Mouse (Mus musculus) heart, embryonic 11.5 days (tissue): ENCODE measurements at regions not wholly inside any gene's neighbourhood (a gene's known extent, or its start where the extent isn't known, plus 50 kb on each side); places are given as distances from the start of the nearest gene placed in this dataset.

ENCODE experiments used
- ATAC-seq: fragments of 200-750 bp; cut with Nextera tagmentation; replicated peaks from 2 replicates; pipeline ENCODE4 v1.8.0; 2017; ENCODE audit warnings: moderate library complexity; ENCODE audit not compliant: insufficient number of reproducible peaks, low FRiP score, low TSS enrichment
- H3K27ac ChIP-seq: fragments of 300-500 bp; sonication (generic); 2 replicates; pipeline ENCODE4 v1.5.1; 2014; ENCODE audit warnings: mild to moderate bottlenecking, low read depth, low read length
- H3K27me3 ChIP-seq: fragments of 300-500 bp; sonication (generic); 2 replicates; pipeline ENCODE4 v1.6.1; 2014; ENCODE audit warnings: mild to moderate bottlenecking, low read length, mixed read lengths; ENCODE audit not compliant: control insufficient read depth, insufficient read depth
- H3K36me3 ChIP-seq: fragments of 300-500 bp; sonication (generic); 2 replicates; pipeline ENCODE4 v1.6.1; 2014; ENCODE audit warnings: mild to moderate bottlenecking, low read length, moderate library complexity, mixed read lengths; ENCODE audit not compliant: control insufficient read depth, insufficient read depth
- H3K4me1 ChIP-seq: fragments of 300-500 bp; sonication (generic); 2 replicates; pipeline ENCODE4 v1.6.1; 2014; ENCODE audit warnings: low read length; ENCODE audit not compliant: control insufficient read depth, insufficient read depth
- H3K4me2 ChIP-seq: fragments of 300-500 bp; sonication (generic); 2 replicates; pipeline ENCODE4 v1.6.1; 2014; ENCODE audit warnings: mild to moderate bottlenecking, moderate library complexity
- H3K4me3 ChIP-seq: fragments of 300-500 bp; sonication (generic); 2 replicates; pipeline ENCODE4 v1.5.1; 2014; ENCODE audit warnings: low read depth, low read length
- H3K9ac ChIP-seq: fragments of 300-500 bp; sonication (generic); 2 replicates; pipeline ENCODE4 v1.6.1; 2014; ENCODE audit warnings: mild to moderate bottlenecking, low read depth, low read length, moderate library complexity
- H3K9me3 ChIP-seq: fragments of 300-500 bp; sonication (generic); replicated peaks from 2 replicates; pipeline ENCODE4 v1.6.1; 2016; ENCODE audit warnings: low read length; ENCODE audit not compliant: control insufficient read depth
- WGBS: fragments of 180-500 bp; shearing (Covaris S2); extraction: QIAGEN DNeasy Blood & Tissue Kit; methylation state at CpG from one replicate; pipeline ENCODE4 v1.1.7; 2014; ENCODE audit not compliant: insufficient replicate concordance; 5-methylcytosine and 5-hydroxymethylcytosine counted together

DNA sequence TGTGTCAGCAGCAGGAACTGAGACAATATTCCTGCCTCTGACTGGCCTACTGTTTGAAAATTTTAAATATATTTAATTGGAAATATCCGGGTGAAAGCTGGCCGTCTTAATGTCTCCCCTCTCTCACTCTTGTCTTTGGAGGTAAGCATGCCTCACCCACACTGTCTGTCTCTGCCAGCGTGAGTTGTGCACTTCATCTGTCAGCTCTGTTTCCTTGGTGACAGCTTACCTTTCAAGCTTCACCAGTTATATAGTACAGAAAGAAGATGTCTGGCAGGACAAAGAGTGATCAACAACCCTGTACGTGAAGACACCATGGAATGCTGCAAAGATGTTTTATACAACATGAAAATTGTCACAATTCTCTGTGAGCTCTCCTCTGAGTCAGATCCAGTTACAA lies 155.3 kb downstream of the Ibtk start:
- Histone ChIP-seq H3K27ac (no peak overlapping the region), H3K4me1 (0 out of 2 replicates have a peak, but pooled peaks cover 8% of the 10 kb centered on the region), H3K4me3 (no peak overlapping the region), H3K4me2 (no peak overlapping the region), H3K27me3 (no peaks in the 10 kb centered on the region), H3K36me3 (no peaks in the 10 kb centered on the region), H3K9me3 (no peaks in the 10 kb centered on the region), H3K9ac (no peak overlapping the region)
- 62% methylated on average over 4 of the region's 4 CpGs for WGBS
- ATAC-seq = no peak

DNA sequence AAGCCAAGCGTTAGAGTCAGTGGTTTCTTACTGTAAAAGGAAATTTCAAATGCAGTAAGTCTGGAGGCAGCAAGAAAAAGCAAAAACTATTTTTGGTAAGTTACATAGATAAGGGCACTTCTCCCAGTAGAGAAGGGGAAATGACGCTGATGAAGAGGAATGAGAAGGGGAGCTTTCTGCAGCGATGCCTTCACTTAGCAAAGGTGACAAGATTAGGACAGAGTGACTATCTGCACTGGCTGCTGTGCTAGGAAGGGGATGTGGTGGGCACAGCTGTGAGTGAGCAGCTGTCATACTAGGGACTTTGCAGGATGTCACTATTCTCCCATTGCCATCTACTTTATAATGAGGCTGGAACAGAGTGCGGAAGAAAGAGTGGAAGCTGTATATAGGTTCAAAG lies 156.5 kb downstream of the Ibtk start:
- no peaks in the 10 kb centered on the region for H3K27me3 ChIP-seq
- 0 out of 2 replicates have a peak, but pooled peaks cover 8% of the 10 kb centered on the region for H3K4me1 ChIP-seq
- peak; percentile 72 for ATAC-seq
- H3K27ac ChIP-seq = no peak overlapping the region
- no peak overlapping the region for H3K4me3 ChIP-seq
- H3K9me3 ChIP-seq = no peaks in the 10 kb centered on the region
- no peak overlapping the region for H3K9ac ChIP-seq
- H3K36me3 ChIP-seq = no peaks in the 10 kb centered on the region
- no peak overlapping the region for H3K4me2 ChIP-seq
- WGBS = 31% methylated on average over 4 of the region's 4 CpGs

DNA sequence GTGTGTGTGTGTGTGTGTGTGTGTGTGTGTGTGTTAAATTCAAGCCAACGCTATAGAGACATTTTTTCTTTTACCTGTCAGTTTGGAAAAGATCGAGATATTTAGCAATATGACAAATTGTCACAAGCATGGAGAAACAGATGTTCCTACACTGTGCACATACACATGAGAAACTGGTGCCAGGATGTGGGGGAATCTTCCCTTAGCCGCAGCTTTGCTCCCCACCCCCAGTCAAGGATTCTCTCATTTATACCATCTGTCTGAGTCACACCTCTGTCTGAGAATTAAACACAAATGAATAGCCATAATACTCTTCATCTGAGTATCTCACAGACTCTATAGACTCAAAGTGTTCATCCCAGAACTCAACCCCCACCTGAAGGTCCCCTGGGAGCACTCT lies 159.9 kb downstream of the Ibtk start:
- WGBS = 81% methylated on average over 3 of the region's 3 CpGs
- ATAC-seq = no peak
- H3K36me3 ChIP-seq = no peaks in the 10 kb centered on the region

DNA sequence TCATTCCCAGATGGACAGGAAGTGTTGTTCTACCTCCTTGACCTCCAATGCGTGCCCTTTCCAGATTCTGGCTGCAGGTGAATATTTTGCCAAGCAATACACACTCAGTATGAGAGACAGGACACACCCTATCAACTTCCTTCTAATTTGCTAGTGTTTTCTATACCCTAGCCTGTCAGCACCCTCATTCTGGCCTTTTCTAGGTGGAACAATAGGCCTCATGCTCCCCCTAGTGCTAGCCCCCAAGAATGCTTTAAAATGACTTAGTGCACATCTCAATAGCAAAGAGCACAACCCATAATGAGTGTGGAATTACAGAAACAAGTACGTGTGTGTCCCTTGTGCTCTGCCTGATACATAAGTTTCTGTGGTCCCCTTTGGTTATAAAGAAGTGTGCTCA lies 161.1 kb downstream of the Ibtk start:
- H3K27me3 ChIP-seq = no peaks in the 10 kb centered on the region
- no peaks in the 10 kb centered on the region for H3K9me3 ChIP-seq
- H3K4me2 ChIP-seq = no peak overlapping the region
- 47% methylated on average over 2 of the region's 2 CpGs for WGBS
- H3K36me3 ChIP-seq = no peaks in the 10 kb centered on the region
- H3K9ac ChIP-seq = no peak overlapping the region
- H3K27ac ChIP-seq = no peak overlapping the region
- no peak for ATAC-seq
- H3K4me1 ChIP-seq = 0 out of 2 replicates have a peak, but pooled peaks cover 4% of the 10 kb centered on the region
- H3K4me3 ChIP-seq = no peak overlapping the region

More for the DNA sequence above, 159.9 kb downstream of the Ibtk start:
- Histone ChIP-seq H3K4me1 (0 out of 2 replicates have a peak, but pooled peaks cover 8% of the 10 kb centered on the region), H3K9me3 (no peaks in the 10 kb centered on the region), H3K4me3 (no peak overlapping the region), H3K9ac (no peak overlapping the region), H3K4me2 (no peak overlapping the region), H3K27me3 (no peaks in the 10 kb centered on the region), H3K27ac (no peak overlapping the region)

DNA sequence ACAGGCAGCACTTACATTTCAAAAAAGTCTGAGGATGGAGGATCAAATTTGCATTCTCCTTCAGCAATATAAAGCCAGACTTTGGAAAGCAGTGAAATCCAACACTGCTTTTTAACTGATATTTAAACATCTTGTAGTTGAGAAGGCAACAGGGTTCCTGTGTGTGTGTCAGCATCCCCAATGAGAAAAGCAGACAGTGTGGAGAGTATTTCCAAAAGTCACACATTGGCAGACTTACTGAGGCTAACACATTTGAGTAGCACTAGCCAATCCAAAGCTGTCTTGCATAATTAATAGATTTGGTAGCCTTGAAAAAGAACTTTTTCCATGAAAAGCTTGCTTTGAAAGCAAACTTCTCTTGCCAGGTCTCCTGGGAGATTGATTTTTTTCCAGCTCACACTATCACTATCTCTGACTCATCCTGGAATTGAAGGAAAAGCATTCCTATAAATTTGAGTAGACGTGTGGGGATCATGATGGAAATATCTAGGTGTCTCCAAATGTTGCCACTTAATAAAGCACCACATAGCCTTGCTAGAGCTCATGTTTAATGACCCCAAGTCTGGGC lies 168.0 kb downstream of the Ibtk start:
- 38% methylated on average over 1 of the region's 1 CpGs for WGBS
- no peak overlapping the region for H3K4me2 ChIP-seq
- no peak overlapping the region for H3K4me3 ChIP-seq
- H3K9ac ChIP-seq = no peak overlapping the region
- no peaks in the 10 kb centered on the region for H3K27me3 ChIP-seq
- H3K9me3 ChIP-seq = no peaks in the 10 kb centered on the region
- no peak overlapping the region for H3K27ac ChIP-seq
- no peaks in the 10 kb centered on the region for H3K36me3 ChIP-seq
- ATAC-seq = no peak
- H3K4me1 ChIP-seq = no peaks in the 10 kb centered on the region

DNA sequence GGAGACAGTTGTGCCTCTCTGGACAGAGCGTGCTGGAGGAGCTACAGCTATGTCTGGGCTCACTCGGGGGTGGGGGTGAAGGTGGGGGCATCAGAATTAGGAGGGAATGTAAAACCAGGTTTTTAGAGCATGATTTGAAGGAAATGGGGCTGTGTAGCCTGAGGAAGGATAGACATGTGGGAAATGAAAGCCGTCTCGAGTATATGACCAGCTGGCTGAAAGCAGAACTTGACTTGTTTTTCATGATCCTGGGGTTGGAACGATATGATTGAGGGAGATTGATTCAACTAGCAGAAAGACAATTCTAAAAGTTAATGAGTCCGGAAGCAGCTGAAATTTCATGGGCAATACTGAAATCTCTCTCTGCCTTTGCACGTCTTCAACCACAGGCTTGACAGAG lies 171.3 kb downstream of the Ibtk start:
- Histone ChIP-seq H3K9me3 (no peaks in the 10 kb centered on the region), H3K9ac (no peak overlapping the region), H3K27ac (no peak overlapping the region), H3K4me3 (no peak overlapping the region), H3K4me2 (no peak overlapping the region), H3K27me3 (no peaks in the 10 kb centered on the region), H3K4me1 (no peaks in the 10 kb centered on the region), H3K36me3 (no peaks in the 10 kb centered on the region)
- 83% methylated on average over 7 of the region's 7 CpGs for WGBS
- ATAC-seq = no peak

DNA sequence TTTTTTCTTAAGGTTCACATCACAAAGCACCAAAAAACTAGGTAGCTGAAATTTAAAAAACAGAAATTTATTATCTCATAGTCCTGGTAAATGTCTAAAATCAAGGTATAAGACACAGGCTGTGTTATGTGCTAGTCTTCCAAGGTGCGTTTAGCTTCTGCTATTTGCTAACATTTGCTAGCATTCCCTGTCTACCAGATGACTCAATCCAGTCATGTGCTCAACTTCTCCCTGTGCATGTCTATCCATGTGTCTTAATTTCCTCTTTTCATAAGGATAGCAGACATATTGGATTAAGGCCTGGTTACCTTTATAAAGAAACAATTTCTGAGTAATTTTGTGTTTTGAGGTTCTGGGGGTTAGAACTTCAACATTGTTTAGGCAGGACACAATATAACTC lies 171.8 kb downstream of the Ibtk start:
- Histone ChIP-seq H3K9ac (no peak overlapping the region), H3K4me3 (no peak overlapping the region), H3K36me3 (no peaks in the 10 kb centered on the region), H3K4me1 (no peaks in the 10 kb centered on the region), H3K4me2 (no peak overlapping the region), H3K27ac (no peak overlapping the region), H3K27me3 (no peaks in the 10 kb centered on the region), H3K9me3 (no peaks in the 10 kb centered on the region)
- WGBS = 87% methylated on average over 1 of the region's 1 CpGs
- ATAC-seq = no peak

DNA sequence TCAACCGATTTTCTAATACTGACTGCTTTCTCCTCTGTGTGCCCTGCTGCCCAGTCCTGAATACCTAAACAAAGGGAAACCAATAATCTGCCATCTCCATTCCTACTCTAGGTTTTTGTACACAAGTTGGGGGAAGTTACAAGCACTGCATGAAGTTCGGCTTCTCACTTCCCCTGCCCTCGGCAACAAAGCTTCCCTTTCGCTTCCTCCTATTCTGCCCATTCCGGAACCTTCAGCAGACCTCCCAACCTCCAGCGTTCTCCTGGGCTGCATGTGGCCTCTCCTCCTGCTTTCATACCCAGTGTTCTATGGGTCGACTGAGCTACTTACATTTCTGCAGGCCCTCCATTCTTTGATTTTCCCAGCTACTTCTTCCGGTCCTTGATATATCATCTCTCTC lies 180.3 kb downstream of the Ibtk start:
- Histone ChIP-seq H3K4me2 (no peak overlapping the region), H3K9ac (no peak overlapping the region), H3K9me3 (no peaks in the 10 kb centered on the region), H3K27me3 (no peaks in the 10 kb centered on the region), H3K4me3 (no peak overlapping the region), H3K27ac (no peak overlapping the region), H3K36me3 (no peaks in the 10 kb centered on the region), H3K4me1 (no peaks in the 10 kb centered on the region)
- WGBS = 73% methylated on average over 8 of the region's 8 CpGs
- no peak for ATAC-seq

DNA sequence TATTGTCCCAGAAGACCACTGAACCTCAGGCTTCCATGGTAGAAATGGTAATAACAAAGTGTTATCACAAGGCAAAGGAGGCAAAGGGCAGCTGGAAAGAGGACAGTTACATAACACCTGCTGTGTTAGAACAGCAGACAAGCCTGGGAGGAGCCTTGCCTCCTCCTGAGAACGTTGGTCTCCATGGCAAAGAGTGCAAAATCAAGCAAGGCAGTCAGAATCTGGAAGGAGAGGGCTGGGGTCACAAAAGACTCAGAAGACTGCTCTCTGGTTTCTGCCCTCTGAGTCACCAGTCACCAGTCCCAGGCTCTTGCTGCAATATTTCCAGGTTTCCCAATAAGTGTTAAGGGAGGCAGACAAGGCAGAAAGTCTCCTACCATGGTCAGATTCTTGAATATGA lies 197.3 kb downstream of the Ibtk start:
- no peak for ATAC-seq
- H3K4me2 ChIP-seq = no peak overlapping the region
- no peaks in the 10 kb centered on the region for H3K4me1 ChIP-seq
- H3K9me3 ChIP-seq = no peaks in the 10 kb centered on the region
- 25% methylated on average over 1 of the region's 1 CpGs for WGBS
- no peak overlapping the region for H3K4me3 ChIP-seq
- H3K36me3 ChIP-seq = no peaks in the 10 kb centered on the region
- H3K27ac ChIP-seq = no peak overlapping the region
- H3K9ac ChIP-seq = no peak overlapping the region
- H3K27me3 ChIP-seq = no peaks in the 10 kb centered on the region
